Mouse (Mus musculus): ENCODE results near the gene Rcan2.

GRCm38 (mm10) chr17:43789376-43789775 lies 11.8 kb upstream of the Rcan2 start:
- no peak for TF ChIP-seq CTCF (IDR thresholded peaks at IDR 0.05)
- no peak for TF ChIP-seq EP300 (IDR thresholded peaks at IDR 0.05; ENCODE audit: insufficient read depth, low read depth, low read length)
- no peak for TF ChIP-seq POLR2A (IDR thresholded peaks at IDR 0.05; ENCODE audit: insufficient read depth, low read depth, low read length)

Measured in heart, adult 2 months (tissue).